Mouse (Mus musculus): ENCODE measurements around the gene Dkk3. TPM values are rescaled to one million over a fixed set of nuclear protein-coding genes. Genes with fewer than 3 reads are reported as not detected.
A peak's percentile ranks its signal among the peaks of the same experiment; 100 is the strongest.
"Not testable (repeated sequence)": the region's sequence is repeated elsewhere in the genome, so short reads cannot be mapped to it uniquely, and the experiment has no call there.

Dkk3 gene
- polyA plus RNA-seq, 1 experiment from 2014 or later = 25.3 TPM

- Histone ChIP-seq H3K4me2 (no peak overlapping the region), H3K9me3 (replicated peaks) (no peaks in the 10 kb centered on the region), H3K27me3 (no peaks in the 10 kb centered on the region), H3K36me3 (no peaks in the 10 kb centered on the region), H3K4me1 (peaks cover 25% of the 10 kb centered on the region), H3K4me3 (replicated peaks) (no peak overlapping the region), H3K9ac (no peak overlapping the region), H3K27ac (0 out of 2 replicates have a peak overlapping the region, but pooled peaks have one; percentile 22)
- WGBS = 34% methylated on average over 13 of the region's 13 CpGs
- ATAC-seq (replicated peaks; ENCODE audit: low FRiP score) = no peak; the same call in 1 of the 2 replicates
Observed at GRCm38 (mm10) chr7:112187536-112188459, 28.9 kb upstream of the Dkk3 start.

GRCm38 (mm10) chr7:112186871-112187270, 28.0 kb upstream of the Dkk3 start:
- ATAC-seq (replicated peaks; ENCODE audit: low FRiP score) = no peak
- H3K27me3 ChIP-seq = no peaks in the 10 kb centered on the region
- 74% methylated on average over 7 of the region's 7 CpGs for WGBS
- no peak overlapping the region for H3K4me3 ChIP-seq (replicated peaks)
- H3K4me2 ChIP-seq = no peak overlapping the region
- no peaks in the 10 kb centered on the region for H3K9me3 ChIP-seq (replicated peaks)
- no peak overlapping the region for H3K27ac ChIP-seq
- H3K9ac ChIP-seq = no peak overlapping the region
- H3K4me1 ChIP-seq = peaks cover 25% of the 10 kb centered on the region
- H3K36me3 ChIP-seq = no peaks in the 10 kb centered on the region

GRCm38 (mm10) chr7:112185226-112185745, 26.4 kb upstream of the Dkk3 start:
- H3K4me3 ChIP-seq (replicated peaks) = no peak overlapping the region
- no peak overlapping the region for H3K4me2 ChIP-seq
- 40% methylated on average over 9 of the region's 9 CpGs for WGBS
- no peaks in the 10 kb centered on the region for H3K9me3 ChIP-seq (replicated peaks)
- ATAC-seq (replicated peaks; ENCODE audit: low FRiP score) = no peak
- H3K27ac ChIP-seq = no peak overlapping the region
- no peaks in the 10 kb centered on the region for H3K36me3 ChIP-seq
- H3K27me3 ChIP-seq = no peaks in the 10 kb centered on the region
- no peak overlapping the region for H3K9ac ChIP-seq
- peaks cover 30% of the 10 kb centered on the region for H3K4me1 ChIP-seq

GRCm38 (mm10) chr7:112184519-112185225, 25.8 kb upstream of the Dkk3 start:
- WGBS = 81% methylated on average over 6 of the region's 6 CpGs
- no peak overlapping the region for H3K9ac ChIP-seq
- no peak for ATAC-seq (replicated peaks; ENCODE audit: low FRiP score)
- no peak overlapping the region for H3K4me2 ChIP-seq
- no peaks in the 10 kb centered on the region for H3K9me3 ChIP-seq (replicated peaks)
- H3K36me3 ChIP-seq = no peaks in the 10 kb centered on the region
- peaks cover 35% of the 10 kb centered on the region for H3K4me1 ChIP-seq
- no peak overlapping the region for H3K4me3 ChIP-seq (replicated peaks)
- H3K27me3 ChIP-seq = no peaks in the 10 kb centered on the region
- no peak overlapping the region for H3K27ac ChIP-seq

- Histone ChIP-seq H3K36me3 (no peaks in the 10 kb centered on the region), H3K4me2 (no peak overlapping the region), H3K27me3 (no peaks in the 10 kb centered on the region), H3K4me1 (peaks cover 32% of the 10 kb centered on the region), H3K4me3 (replicated peaks) (no peak overlapping the region), H3K27ac (no peak overlapping the region), H3K9me3 (replicated peaks) (no peaks in the 10 kb centered on the region), H3K9ac (no peak overlapping the region)
- ATAC-seq (replicated peaks; ENCODE audit: low FRiP score) = peak; percentile 41
- 32% methylated on average over 5 of the region's 5 CpGs for WGBS
Observed at GRCm38 (mm10) chr7:112183258-112183841, 24.5 kb upstream of the Dkk3 start.

GRCm38 (mm10) chr7:112180235-112180705, 21.4 kb upstream of the Dkk3 start:
- Histone ChIP-seq H3K27ac (no peak overlapping the region), H3K4me3 (replicated peaks) (no peak overlapping the region), H3K27me3 (no peaks in the 10 kb centered on the region), H3K9me3 (replicated peaks) (no peaks in the 10 kb centered on the region), H3K9ac (no peak overlapping the region), H3K36me3 (no peaks in the 10 kb centered on the region), H3K4me2 (peak overlapping the region; percentile 44), H3K4me1 (peaks cover 19% of the 10 kb centered on the region)
- 17% methylated on average over 9 of the region's 10 CpGs for WGBS
- peak; percentile 73 for ATAC-seq (replicated peaks; ENCODE audit: low FRiP score)

GRCm38 (mm10) chr7:112176627-112177026, 17.8 kb upstream of the Dkk3 start:
- ATAC-seq (replicated peaks; ENCODE audit: low FRiP score) = no peak
- Histone ChIP-seq H3K9ac (no peak overlapping the region), H3K27me3 (no peaks in the 10 kb centered on the region), H3K4me1 (0 out of 2 replicates have a peak, but pooled peaks cover 11% of the 10 kb centered on the region), H3K27ac (no peak overlapping the region), H3K4me2 (no peak overlapping the region), H3K36me3 (no peaks in the 10 kb centered on the region), H3K9me3 (replicated peaks) (no peaks in the 10 kb centered on the region), H3K4me3 (replicated peaks) (no peak overlapping the region)
- 68% methylated on average over 2 of the region's 2 CpGs for WGBS

- 71% methylated on average over 4 of the region's 4 CpGs for WGBS
- Histone ChIP-seq H3K9ac (no peak overlapping the region), H3K4me1 (peaks cover 6% of the 10 kb centered on the region), H3K36me3 (no peaks in the 10 kb centered on the region), H3K9me3 (replicated peaks) (no peaks in the 10 kb centered on the region), H3K4me3 (replicated peaks) (no peak overlapping the region), H3K4me2 (no peak overlapping the region), H3K27ac (no peak overlapping the region), H3K27me3 (no peaks in the 10 kb centered on the region)
- no peak for ATAC-seq (replicated peaks; ENCODE audit: low FRiP score)
Observed at GRCm38 (mm10) chr7:112172669-112173068, 13.8 kb upstream of the Dkk3 start.

GRCm38 (mm10) chr7:112169955-112170692, 11.3 kb upstream of the Dkk3 start:
- Histone ChIP-seq H3K9me3 (replicated peaks) (no peaks in the 10 kb centered on the region), H3K36me3 (no peaks in the 10 kb centered on the region), H3K4me1 (peaks cover 6% of the 10 kb centered on the region), H3K27ac (peak overlapping the region; percentile 60), H3K4me3 (replicated peaks) (no peak overlapping the region), H3K9ac (no peak overlapping the region), H3K27me3 (no peaks in the 10 kb centered on the region), H3K4me2 (no peak overlapping the region)
- 16% methylated on average over 10 of the region's 10 CpGs for WGBS
- ATAC-seq (replicated peaks; ENCODE audit: low FRiP score) = no peak

GRCm38 (mm10) chr7:112165593-112165992, 6.7 kb upstream of the Dkk3 start:
- ATAC-seq (replicated peaks; ENCODE audit: low FRiP score) = no peak
- H3K27me3 ChIP-seq = no peaks in the 10 kb centered on the region
- no peaks in the 10 kb centered on the region for H3K9me3 ChIP-seq (replicated peaks)
- peaks cover 6% of the 10 kb centered on the region for H3K4me1 ChIP-seq
- H3K9ac ChIP-seq = no peak overlapping the region
- no peak overlapping the region for H3K4me3 ChIP-seq (replicated peaks)
- H3K4me2 ChIP-seq = no peak overlapping the region
- H3K36me3 ChIP-seq = no peaks in the 10 kb centered on the region
- 83% methylated on average over 4 of the region's 4 CpGs for WGBS
- H3K27ac ChIP-seq = no peak overlapping the region

GRCm38 (mm10) chr7:112165032-112165431, 6.2 kb upstream of the Dkk3 start:
- H3K9ac ChIP-seq; H3K4me3 ChIP-seq (replicated peaks); H3K27me3 ChIP-seq; H3K4me1 ChIP-seq; H3K36me3 ChIP-seq; H3K27ac ChIP-seq; ATAC-seq (replicated peaks; ENCODE audit: low FRiP score); H3K4me2 ChIP-seq; H3K9me3 ChIP-seq (replicated peaks): not testable (repeated sequence)
- 92% methylated on average over 4 of the region's 4 CpGs for WGBS

Data from kidney, embryonic 15.5 days (tissue).